Mouse (Mus musculus): ENCODE results near the gene Fam43b.
"Not testable (repeated sequence)": the region's sequence is repeated elsewhere in the genome, so short reads cannot be mapped to it uniquely, and the experiment has no call there.

Gene Fam43b

DNA sequence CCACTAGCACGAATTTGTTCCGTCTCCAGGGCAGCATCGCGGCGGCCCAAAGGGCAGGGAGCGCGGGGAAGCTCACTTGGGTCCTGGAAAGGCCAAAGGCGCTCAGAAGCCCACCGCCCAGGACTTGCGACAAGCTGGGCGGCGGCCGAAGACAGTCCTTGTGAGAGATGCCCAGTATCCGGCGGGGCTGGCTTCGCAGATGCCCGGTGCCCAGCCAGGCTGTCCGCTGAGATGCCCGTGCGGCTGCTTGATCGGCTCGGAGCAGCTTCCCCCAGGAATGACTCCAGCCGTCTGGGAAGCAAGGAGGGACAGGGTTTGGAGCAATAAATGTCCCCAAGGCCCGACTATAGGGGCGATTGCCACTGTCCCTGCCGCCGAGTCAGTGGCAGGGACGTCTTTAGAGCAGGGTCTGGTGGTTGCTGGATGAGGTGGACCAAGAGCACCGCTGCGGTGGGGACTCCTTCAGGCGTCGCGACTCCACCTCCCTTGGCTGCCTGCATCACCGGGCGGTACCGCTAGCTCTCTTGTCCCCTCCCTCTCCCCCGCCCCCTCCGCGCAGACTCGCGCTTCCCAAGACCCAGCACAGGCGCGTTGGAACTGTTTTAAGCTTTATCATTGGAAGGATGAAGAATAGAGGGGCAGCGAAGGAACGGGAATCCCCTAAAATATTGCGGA, at the start of gene Fam43b:
TSS of gene Fam43b (minus strand) at position 558 of the 675 bp plus-strand sequence.
- DNase-seq = peak; percentile 51

DNA sequence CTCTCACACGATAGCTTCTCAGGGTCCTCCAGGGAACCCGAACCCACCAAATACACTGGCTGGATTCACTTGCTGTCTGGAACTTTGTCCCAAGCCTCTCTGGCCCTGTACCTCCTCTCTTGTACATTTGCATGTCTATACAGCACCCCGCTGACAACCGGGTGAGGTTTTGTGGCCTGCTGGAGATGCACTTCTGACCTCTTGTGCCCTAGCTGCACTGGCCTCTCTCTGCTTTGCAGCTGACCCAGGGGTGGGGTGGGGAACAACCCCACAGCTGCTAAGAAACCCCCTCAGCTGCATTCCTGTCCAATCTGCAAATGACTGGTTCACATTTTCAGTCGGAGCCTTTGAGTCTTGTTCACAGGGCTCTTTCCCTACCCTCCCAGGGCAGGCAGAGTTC, 48.6 kb upstream of the Fam43b start:
- DNase-seq = no peak

DNA sequence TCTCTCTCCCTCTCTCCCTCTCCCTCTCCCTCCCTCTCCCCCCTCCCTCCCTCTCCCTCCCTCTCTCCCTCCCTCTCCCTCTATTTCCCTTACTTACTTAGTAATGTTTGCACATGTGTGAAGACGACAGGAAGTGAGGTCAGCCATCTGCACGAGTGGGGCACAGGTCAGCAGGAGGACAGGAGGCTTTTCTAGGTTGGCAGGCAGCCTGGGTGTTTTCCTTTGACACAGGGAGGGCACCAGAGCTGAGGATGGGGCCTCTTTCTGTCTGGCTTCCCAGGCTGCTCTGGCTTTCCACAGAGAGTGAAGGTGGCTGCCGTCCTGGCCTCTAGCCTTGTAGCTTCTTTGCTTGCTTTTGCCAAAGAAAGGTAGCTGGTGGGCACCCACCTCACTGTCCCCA, 43.7 kb upstream of the Fam43b start:
- DNase-seq = peak in 1 of 2 experiments; percentile 55

DNA sequence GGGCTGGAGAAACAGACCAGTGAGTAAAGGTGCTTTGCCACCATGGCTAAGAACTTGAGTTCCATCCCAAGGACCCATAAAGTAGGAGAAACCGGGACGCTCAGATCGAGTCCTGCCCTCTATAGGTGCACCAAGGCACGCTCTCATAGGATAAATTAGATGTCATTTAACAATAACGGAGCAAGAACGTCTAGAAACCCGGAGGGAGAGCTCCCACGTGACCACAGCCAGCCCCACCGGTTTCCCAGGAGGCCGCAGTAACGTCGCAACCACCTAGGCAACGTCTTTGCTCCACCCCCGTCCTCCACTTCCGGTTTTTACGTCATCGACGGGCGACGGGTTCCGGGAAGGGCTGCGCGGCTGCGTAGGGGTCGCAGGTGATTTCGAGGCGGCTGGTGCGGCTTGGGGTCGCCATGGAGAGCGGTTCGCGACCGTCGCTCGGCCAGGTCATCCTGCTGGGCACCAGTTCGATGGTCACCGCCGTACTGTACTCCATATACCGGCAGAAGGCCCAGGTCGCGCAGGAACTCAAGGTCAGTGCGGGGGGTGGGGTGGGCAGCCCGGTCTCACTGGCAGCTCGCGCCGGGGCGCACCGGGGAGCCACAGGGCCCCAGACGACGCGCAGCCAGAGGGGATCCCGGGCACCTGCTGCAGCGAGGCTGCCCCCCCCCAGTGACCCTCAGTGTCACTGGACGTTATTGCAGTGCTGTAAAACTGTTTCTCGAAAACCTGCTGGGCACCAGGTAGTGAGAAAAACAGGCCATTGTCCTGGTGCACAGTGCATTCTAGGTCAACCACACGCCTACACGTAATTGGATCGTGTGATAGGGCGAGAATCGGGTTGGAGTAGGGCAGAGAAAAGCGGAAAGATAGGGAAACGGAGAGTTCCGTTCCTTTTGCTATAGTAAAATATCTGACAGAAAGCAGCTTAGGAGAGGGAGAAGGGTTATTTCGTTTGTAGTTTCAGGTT, 38.3 kb upstream of the Fam43b start, which contains the start of gene Mul1:
TSS of gene Mul1 (plus strand) at position 325 of the 970 bp plus-strand sequence.
- DNase-seq = peak; percentile 95 to 97

DNA sequence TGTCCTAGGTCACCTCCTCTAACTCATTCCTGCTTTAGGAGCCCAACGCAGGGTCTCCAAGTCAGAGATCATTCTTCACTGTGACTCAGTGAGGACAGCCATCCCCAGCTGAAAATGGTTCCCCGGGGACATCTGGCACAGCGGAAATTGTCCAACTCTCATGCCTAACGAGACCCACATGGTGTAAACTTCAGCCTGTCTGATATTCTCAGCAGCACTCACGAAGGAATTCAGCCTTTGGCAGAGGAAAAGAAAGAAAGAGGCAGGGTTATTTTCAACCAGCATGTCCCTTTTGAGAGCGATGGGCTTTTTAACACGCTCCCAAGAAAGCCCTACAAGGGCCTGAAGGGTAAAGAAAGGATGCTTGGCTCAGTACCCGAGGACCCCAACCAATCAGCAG, 35.0 kb upstream of the Fam43b start:
- no peak for DNase-seq

DNA sequence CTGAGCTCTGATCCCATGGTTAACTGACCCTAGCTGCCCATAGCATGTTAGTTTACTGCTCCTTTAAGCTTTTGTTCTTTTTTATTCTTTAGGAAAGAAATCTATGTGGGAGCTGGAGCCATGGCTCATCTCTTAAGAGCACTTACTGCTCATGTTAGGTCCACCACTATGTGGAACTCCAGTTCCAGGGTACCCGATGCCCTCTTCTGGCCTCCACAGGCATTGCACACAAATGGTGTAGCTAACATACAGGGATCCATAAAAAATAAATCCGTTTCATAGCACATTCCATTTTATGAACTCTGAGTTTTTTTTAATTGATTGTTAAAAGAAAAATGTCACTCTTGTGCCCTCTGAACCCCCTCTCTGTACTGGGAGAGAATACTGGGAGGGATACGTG, 33.5 kb upstream of the Fam43b start:
- DNase-seq = peak in 1 of 2 experiments; percentile 64

DNA sequence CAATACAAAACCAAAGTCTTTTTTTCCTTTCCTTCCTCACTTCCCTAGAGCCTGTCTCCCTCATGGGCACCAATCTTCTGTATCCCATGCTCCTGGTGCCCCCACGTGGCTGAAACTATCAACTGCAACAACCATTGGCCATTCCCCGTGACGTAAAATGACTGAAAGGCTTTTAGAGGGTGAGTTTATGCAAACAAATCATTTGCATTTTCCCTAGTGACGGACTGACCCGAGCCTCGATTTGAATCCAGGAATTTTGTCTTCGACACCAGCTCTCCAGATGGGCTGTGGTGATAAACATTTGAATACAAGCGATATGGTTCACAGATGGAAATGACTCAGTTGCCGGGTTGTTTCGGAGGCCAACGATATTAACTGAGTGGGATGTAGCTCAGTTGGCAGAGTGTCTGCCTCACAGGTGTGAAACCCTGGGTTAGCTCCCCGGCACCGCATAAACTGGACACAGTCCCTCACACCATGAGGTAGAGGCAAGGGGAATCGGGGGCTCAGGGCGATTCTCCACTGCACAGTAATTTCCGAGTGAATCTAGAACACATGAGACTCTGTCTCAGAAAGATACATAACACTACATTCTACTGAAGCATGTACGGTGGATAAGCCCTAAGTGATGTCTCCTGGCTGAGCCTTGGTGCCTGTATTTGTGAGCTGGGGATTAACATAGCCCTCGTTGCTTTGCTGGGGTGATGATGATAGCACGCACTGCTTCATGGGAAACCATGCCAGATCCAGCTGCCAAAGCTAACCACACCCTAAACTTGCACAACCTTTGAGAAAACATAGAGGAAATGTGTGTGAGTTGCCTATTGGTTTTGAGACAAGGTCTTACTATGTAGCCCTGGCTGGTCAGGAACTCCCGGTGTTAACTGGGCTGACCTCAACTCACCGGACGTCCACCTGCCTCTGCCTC, 30.7 kb upstream of the Fam43b start:
- peak; percentile 85 to 92 for DNase-seq

DNA sequence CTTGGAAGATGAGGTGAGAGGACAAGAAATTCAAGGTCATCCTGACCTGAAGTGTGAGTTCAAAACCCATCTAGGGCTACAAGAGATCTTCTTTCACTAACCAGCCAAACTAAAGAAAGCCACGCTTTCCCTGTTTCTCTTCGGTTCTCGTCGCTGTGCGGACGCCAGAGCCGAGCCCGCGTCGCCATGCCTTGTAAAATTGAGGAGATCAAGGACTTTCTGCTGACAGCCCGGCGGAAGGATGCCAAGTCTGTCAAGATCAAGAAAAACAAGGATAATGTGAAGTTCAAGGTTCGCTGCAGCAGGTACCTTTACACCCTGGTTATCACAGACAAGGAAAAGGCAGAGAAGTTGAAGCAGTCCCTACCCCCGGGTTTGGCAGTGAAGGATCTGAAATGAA, 29.3 kb upstream of the Fam43b start:
- not testable (repeated sequence) for DNase-seq

DNA sequence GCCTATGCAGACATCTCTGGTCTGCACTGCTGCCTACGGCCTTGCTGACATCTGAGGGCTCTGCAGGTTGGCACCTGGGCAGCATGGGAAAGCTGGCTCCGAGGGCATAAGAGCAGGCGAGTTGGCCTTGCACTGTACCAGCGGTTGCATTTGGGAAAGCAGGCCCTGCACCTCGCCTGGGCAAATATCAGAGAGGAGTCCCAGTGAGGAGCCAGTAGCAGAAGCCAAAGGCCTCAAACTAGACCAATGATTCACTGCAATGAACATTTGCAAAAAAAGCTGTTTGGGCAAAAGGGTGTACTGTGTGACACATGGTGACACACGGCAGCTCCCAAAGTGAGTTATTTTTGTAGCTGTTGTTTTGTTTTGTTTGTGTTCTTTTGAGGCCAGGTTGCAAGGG, 28.7 kb upstream of the Fam43b start:
- DNase-seq = no peak

DNA sequence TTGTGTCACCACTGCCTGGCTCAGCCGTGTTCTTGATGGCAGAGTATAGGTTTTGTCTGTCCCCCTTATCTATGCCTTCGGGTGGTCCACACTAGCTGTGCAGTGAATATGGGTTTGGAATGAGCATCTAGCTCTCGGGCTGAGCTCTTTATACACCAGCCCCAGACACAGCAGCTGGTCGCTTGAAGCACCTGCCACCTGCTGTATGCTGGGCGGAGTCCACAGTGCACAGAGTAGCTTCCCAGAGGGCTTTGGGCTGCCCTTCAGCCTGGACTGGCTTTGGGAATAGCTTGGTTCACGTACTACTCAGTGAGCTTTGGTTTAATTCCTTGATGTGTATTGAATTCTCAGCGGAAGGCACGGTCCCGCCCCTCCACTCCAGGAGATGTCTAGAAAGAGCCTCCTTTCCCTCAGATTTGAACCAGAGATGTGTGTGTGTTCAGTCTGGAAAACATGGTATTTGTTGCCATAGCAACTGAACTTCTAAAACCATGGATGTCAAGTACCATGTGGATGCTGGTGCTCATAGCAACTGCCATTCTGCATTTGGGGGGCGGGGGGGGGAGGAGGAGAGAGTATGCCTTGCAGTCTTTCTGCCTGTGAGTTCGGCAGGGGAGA, 22.1 kb upstream of the Fam43b start:
- no peak for DNase-seq

DNA sequence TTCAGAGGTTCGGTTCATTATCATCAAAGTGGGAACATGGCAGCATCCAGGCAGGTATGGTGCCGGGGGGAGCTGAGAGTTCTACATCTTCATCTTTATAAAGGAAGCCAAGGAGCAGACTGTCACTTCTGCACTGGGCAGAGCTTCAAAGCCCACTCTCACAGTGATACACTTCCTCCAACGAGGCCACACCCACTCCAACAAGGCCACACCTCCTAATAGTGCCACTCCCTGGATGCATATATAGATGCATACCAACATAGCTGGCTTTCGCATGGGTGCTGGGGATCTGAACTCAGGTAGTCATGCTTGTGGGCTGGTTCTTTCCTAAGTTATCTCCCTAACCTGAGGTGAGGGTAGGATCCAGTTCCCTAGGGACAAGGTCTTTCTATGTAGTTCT, 21.6 kb upstream of the Fam43b start:
- DNase-seq = no peak

DNA sequence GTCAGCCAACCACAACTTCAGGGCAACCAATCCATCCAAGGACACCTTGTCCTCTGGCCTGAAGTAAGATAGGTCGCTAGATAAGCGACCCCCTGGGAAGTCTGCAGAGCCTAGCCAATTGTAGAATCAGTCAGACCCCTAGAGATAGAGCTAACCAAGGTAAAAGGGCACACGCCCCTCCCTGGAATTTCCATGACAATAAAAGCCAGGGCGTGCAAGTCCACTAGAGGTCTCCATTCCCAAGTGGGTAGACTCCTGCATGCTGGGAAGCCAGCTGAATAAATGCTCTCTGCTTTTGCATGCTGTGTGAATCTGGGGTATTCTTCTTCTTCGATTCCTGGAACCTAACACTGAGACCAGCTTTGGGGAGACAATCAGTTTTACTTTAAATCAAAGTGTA, 20.1 kb upstream of the Fam43b start:
- no peak for DNase-seq

DNA sequence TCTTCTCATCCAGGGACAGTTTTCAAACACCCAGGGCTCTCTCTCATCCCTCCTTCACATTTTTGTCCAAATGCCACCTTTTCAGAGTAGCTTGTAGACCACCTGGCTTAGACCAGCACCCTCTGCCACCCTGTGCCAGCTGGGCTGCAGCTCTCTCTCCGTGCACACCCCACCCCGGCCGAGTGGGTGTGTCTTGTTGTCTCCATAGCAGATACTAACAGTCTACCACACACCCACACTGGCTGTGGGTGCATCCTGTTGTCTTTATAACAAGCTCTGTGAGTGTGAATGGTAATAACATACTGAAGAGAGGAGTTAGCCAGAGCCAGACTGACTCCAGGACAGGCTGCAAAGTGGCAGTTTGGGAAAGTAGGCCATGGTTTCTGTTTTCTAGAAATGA, 19.7 kb upstream of the Fam43b start:
- no peak for DNase-seq

DNA sequence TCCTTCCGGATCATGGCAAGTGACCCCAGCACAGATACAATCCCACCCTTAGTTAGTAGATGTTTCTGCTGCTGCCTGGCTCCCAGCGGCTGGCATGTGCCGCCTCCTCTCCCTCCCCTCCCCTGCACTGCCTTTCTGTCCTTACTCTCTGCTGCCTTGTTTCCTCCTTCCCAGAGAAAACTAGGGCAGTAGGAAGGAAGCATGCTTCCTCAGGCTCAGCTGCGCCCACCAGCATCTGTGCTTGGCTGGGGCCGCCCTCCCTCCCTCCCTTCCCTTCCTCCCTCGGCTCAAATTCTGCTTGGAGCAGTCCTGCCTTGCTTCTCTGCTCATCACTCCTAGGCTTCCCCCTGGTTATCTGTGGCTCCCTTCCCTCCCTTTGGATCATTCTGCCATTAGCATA, 18.4 kb upstream of the Fam43b start:
- DNase-seq = peak in 1 of 2 experiments; percentile 15

DNA sequence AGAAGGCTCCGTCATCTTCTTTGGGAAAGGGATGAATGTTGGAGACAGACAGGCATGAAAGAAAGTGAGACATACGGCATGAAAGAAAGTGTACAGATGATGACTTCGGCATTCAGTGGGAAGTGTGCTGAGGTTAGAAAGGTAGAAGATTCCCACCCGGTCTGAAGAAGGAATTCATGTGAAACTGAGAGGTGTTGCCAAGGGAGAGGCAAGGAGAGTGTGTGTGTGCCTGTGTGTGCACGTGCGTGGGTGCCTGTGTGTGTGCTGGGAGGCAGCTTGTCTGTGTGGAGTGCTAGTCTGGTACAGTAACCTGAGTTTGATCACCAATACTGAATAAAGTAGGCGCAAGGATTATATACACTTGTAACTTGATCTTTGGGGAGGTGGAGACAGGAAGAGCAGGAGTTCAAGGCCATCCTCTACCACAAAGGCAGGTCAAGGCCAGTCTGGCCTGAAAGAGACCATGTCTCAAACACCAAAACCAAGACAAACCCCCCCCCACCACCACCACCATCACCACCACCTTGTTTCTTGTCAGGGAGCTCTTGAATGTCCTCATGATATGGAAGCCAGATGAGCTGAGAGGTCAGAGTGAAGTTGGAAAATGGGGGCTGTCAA, 15.3 kb upstream of the Fam43b start:
- no peak for DNase-seq

DNA sequence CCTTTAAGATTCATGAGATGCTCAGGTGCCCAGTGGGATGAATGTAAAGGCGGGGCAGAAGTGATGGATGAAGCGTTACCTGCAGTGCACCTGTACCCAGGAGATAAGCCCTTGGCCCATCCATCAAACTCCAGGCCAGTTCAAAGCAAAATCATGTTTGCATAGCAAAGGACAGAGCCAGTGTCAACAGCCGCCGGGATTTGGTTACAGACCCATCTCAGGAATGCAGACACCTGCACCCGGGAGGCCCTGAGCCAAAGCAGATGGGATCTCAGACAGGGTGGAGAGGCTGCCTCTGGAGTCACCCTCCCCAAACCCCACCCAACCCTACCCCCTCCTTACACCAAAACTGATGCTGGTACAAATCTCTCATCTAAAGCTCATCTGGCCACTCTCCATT, 14.7 kb upstream of the Fam43b start:
- no peak for DNase-seq

DNA sequence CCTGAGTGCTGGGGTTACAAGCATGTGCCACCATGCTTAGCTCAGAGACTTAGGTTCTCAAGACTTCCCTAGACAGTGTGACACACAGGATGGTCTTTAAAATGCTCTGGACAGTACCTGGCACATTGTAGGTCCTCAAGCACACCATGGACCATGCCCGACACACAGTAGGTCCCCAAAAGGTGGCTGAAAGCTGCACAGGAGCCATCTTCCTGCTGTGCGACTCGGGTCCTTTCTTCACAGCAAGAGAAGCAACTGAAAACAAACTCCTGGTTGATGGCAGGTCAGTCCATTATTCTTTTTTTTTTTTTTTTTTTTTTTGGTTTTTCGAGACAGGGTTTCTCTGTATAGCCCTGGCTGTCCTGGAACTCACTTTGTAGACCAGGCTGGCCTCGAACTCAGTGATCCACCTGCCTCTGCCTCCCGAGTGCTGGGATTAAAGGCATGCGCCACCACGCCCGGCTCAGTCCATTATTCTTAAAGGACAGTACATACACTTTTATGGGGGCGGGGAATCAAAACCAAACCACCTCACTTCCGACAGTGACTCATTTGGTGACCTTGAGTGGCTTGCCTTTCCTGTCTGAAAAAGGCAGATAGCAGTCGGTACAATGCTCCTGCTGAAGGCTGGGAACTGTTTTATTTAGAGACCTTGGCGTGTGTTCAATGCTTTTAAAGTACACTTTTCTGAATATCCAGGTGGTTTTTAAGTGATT, 11.3 kb upstream of the Fam43b start:
- DNase-seq = peak in 1 of 2 experiments; percentile 17

DNA sequence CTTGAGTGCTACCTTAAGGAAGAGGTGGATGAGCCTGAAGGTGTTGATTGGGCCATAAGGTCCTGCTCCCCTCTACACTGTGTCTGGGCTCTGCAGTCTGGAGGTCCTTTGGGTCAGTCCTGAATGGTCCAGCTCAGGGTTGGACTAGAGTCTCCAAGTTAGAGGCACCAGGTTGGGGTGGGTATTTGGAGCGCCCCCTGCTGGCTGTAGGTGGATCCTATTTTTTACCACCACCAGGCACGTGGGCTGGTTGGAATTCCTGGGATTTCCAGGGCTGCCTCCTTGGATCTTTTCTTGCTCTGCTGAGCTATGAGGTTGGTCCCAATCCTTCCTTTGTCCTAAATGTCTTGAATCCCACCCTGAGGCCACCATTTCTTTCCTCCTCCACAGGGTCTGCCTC, 8.5 kb upstream of the Fam43b start:
- DNase-seq = peak; percentile 71 to 75

DNA sequence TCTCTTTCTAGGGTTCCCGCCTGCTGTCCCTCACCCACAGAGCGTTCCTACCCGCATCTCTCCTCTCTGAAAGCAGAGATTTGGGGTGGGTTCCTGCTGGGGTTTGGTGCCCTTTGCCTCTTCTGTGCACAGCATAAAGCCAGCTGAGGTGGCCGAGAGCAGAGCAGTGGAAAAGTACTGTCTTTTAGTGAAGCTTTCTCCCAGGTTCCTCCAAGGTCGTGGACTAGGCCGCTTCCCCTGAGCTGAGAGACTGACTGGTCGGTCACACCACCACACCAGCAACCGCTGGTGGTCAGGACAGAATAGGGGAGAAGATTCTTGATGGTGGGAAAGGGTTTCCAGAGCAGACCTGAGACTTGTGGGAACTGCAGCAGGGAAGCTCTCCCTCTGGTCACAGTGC, 383 bp upstream of the Fam43b start:
- DNase-seq = no peak

DNA sequence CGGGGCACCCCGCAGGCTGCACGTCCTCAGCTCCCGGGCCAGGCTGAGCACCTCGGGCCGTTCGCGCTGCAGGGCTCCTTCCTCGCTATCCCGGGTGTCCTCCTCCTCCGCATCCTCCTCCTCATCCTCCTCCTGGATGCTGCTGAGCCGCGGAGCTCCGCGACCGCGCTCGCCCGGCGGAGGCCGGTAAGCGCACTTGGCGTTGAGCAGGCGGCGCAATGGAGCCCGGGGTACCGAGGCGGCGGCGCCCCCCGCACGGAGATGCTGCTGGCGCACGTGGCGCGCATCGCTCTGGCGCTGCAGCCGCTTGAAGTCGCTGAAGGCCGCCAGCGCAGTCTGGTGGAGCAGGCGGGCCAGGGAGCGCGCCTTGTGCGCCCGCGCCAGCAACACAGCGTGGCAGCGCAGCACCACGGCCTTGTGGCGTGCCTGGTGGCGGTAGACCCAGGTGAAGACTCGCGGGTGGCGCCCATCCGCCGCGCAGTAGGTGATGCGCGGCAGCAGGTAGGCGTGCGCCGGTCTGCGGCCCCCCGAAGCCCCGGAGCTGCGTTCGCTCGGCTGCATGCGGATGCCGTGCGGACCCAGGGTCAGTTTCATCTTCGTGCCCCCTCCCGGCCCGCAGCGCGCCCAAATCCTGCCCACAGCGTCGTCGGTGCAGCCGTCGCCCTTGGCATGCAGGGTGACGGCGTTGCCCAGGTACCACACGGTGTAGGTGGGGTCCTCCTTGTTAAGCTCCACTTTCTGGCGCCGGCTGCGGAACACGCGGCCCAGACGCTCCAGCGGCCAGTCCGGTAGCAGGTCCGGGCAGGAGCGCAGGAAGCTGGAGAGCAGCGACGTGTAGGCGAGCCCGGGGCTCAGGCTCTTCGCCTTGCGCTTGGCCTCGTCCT, 999 bp downstream of the Fam43b start:
- no peak for DNase-seq
